Mouse (Mus musculus) NIH3T3 (cell line): ENCODE results near the gene Bace2.

Experiments
- DNase-seq: peaks from one replicate; pipeline ENCODE4 v3.0.0-alpha.2; 2012; ENCODE audit warnings: low read depth

The Bace2 gene

DNA sequence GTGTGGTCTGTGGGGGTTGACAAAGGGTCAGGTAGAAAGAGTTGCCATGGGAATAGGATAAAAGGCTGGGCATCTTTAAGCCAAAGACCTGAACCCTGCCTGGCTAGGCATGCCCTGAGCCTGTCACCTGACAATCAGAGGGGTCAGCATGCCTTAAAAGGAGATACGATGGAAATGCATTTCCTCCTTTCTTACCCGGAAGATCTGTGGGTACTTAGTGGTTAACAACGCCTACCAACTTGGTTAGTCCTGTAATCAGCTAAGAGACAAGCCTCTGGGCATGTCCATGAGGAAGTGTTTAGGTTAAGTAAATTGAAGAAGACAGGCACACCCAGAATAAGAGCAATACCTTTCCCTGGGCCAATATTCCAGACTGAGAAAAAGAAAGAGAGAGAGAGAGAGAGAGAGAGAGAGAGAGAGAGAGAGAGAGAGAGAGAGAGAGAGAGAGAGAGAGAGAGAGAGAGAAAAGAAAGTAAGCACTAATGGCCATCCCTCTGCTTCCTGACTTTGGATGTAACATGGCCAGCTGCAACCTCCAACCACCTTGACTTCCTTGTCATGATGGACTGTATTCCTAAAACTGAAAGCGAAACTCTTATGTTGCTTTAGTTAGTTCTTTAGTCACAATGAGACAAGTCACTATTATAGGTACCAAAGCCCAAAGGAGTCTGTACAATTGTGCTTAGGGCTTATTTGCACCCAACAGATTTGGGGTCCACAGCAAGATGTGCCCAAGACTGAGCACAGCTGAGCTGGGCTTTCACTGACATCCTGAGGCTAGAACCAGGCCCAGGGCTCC, 111.7 kb downstream of the Bace2 start:
- no peak for DNase-seq

DNA sequence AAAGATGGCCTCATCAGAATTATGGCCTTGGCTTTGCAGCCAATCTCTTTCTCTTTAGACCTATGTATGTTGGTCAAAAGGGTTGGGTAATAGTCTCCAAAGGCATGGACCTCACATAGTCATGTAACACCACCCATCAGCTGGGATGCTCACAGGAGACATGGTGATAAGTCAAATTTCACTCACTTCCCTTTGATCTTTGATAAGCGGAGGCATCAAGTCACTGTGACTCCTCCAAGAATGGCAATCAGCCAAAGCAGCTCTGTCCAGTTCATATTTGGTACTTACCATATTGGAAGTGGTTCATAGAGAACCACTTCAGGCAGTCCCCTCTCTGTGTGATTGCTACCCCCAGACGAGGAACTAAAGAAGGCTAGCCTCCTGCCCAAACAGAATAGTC, 118.1 kb downstream of the Bace2 start:
- DNase-seq: no peak

DNA sequence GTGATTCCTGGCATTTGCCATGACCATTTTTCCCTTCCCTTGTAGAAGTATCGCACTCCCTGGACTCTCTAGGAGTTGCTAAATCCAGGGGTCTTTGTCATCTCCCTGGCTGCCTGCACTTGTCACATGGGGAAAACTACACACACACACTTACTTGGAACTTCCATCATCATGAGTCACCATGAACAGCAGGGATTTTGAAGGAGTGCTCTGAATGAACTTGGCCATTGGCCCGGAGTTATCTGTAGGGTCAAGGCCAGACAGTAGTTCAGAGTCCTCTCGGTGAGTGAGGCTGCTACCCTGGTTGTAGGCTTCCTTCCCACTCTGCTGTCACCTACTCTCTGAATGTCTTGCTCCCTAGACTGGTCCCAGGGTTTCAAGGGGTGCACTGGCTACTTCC, 119.0 kb downstream of the Bace2 start:
- DNase-seq: peak; percentile 18

DNA sequence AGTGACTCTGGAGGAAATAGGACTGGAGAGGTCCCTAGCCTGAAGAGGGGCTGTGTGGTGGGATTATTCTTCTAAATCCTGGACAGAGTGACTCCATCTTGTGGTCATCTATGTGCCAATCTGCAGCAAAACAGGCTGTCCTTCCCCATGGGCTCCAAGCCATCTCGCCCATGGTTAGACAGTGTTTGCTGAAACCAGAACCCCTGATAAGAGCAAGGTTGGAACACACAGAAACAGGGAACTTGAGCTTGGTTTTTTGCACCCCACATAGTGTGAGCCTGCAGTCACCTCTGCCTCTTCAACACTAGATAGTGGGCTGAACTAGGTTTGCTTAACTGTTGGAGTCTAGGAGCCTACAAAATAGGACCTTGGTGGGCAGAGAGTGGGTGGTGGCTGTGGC, 120.0 kb downstream of the Bace2 start:
- DNase-seq: no peak

DNA sequence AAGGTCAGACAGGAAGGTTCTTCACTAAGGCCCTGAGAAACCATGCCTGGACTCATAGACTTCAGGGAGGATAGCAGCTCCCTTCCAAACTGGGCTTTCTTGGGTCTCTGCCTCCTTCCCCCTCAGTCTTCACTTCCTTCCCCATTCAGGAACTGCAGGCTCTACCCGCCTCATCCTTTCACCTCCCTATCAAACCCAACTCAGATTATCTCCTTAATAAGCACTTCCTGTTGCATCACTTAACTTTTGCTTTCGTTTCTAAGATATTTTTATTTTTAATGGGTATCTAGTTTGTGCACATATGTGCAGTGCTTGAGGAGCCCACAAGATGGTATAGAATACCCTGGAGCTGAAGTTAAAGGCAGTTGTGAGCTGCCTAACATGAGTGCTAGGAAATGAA, 122.1 kb downstream of the Bace2 start:
- DNase-seq: no peak

DNA sequence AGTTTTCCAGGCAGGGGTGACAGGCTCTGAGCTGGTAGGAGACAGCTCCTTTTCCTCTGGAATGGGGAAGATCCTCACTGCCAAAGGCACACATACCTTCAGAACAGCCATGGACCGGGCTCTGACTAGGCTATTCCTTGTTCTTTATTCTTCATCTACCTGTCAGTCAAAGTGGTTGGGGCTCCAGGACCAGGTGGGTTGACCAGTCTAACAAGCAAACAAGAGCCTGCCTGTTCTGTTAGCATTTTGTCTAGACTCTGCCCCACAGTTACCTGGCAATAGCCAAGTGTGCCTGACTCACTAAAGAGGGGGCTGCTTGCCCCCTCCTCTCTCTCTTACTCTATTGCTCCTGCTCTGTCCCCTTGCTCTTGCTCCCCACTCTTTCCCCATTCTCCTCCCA, 135.8 kb downstream of the Bace2 start:
- DNase-seq: no peak
